Mouse (Mus musculus) embryonic facial prominence, embryonic 14.5 days (tissue): ENCODE measurements around the gene Slc38a9. TPM values are rescaled to one million over a fixed set of nuclear protein-coding genes. Genes with fewer than 3 reads are reported as not detected.
A peak's percentile ranks its signal among the peaks of the same experiment; 100 is the strongest.
"Not testable (repeated sequence)": the region's sequence is repeated elsewhere in the genome, so short reads cannot be mapped to it uniquely, and the experiment has no call there.

Source experiments
- ATAC-seq: fragments of 200-750 bp; cut with Nextera tagmentation; 2 replicates; pipeline ENCODE4 v1.8.0; 2017; ENCODE audit warnings: low read depth, moderate number of reproducible peaks, moderate TSS enrichment
- DNase-seq: peaks from one replicate; pipeline ENCODE4 v3.0.0-alpha.2; 2015; ENCODE audit warnings: low spot score
- H3K27ac ChIP-seq: fragments of 300-500 bp; sonication (generic); replicated peaks from 2 replicates; pipeline ENCODE4 v1.5.1; 2014; ENCODE audit warnings: low read depth, mild to moderate bottlenecking, low read length, moderate library complexity
- H3K27me3 ChIP-seq: fragments of 300-500 bp; sonication (generic); replicated peaks from 2 replicates; pipeline ENCODE4 v1.6.1; 2014; ENCODE audit warnings: low read length; ENCODE audit not compliant: control insufficient read depth, insufficient read depth
- H3K36me3 ChIP-seq: fragments of 300-500 bp; sonication (generic); 2 replicates; pipeline ENCODE4 v1.6.1; 2014; ENCODE audit warnings: low read length, mixed read lengths; ENCODE audit not compliant: control insufficient read depth, insufficient read depth
- H3K4me1 ChIP-seq: fragments of 300-500 bp; sonication (generic); 2 replicates; pipeline ENCODE4 v1.6.1; 2014; ENCODE audit warnings: antibody characterized with exemption, low read length; ENCODE audit not compliant: control insufficient read depth, insufficient read depth
- H3K4me2 ChIP-seq: fragments of 300-500 bp; sonication (generic); 2 replicates; pipeline ENCODE4 v1.6.1; 2014; ENCODE audit warnings: low read depth, mild to moderate bottlenecking, low read length, moderate library complexity, mixed read lengths
- H3K4me3 ChIP-seq: fragments of 300-500 bp; sonication (generic); 2 replicates; pipeline ENCODE4 v1.5.1; 2014; ENCODE audit warnings: low read depth, mild to moderate bottlenecking, low read length
- H3K9ac ChIP-seq: fragments of 300-500 bp; sonication (generic); 2 replicates; pipeline ENCODE4 v1.6.1; 2014; ENCODE audit warnings: low read depth, mild to moderate bottlenecking, low read length, moderate library complexity, mixed read lengths
- H3K9me3 ChIP-seq: fragments of 300-500 bp; sonication (generic); 2 replicates; pipeline ENCODE4 v1.6.1; 2016; ENCODE audit warnings: low read length; ENCODE audit not compliant: control insufficient read depth
- WGBS: fragments of 180-500 bp; shearing (Covaris S2); extraction: QIAGEN DNeasy Blood & Tissue Kit; methylation state at CpG from one replicate; pipeline ENCODE4 v1.1.7; 2014; 5-methylcytosine and 5-hydroxymethylcytosine counted together
- polyA plus RNA-seq: library from polyadenylated mRNA; unstranded; fragments of >200 nt; fragmentation: Nextera tagmentation; extraction: Ambion mirVana; gene quantifications from 2 replicates; pipeline ENCODE4 v1.2.1, GENCODE M21; 2014

Gene Slc38a9
- polyA plus RNA-seq, 1 experiment from 2014 or later, result 13.8 TPM

GRCm38 (mm10) chr13:112695526-112696240, 35.1 kb downstream of the Slc38a9 start:
- Histone ChIP-seq H3K4me1 (no peaks in the 10 kb centered on the region), H3K4me2 (no peak overlapping the region), H3K27ac (no peak overlapping the region), H3K9me3 (peaks cover 6% of the 10 kb centered on the region; the same call in 1 of the 2 replicates), H3K36me3 (no peaks in the 10 kb centered on the region; the same call in 1 of the 2 replicates), H3K4me3 (no peak overlapping the region), H3K27me3 (no peaks in the 10 kb centered on the region), H3K9ac (no peak overlapping the region)
- ATAC-seq, result no peak
- WGBS, result 93% methylated on average over 8 of the region's 8 CpGs
- no peak for DNase-seq

DNA sequence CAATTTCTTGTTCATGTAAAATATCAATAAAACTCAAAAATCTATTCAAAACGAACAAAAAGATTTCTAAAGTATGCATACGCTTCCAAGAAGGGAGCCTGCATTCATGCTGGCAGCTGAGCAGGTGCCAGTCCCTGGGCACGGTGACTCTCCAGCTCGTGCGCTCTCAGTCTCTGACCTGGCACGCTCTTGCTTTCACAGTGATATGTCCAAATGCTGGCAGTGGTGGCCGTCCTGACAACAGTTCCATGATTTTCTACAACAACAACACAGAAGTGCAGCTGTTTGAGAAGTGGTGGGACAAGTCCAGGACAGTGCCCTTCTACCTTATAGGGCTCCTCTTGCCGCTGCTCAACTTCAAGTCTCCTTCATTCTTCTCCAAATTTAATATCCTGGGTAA, 40.7 kb downstream of the Slc38a9 start:
- Histone ChIP-seq H3K4me1 (no peaks in the 10 kb centered on the region), H3K4me3 (no peak overlapping the region), H3K4me2 (no peak overlapping the region), H3K36me3 (no peaks in the 10 kb centered on the region; the same call in 1 of the 2 replicates), H3K9ac (no peak overlapping the region), H3K27ac (no peak overlapping the region), H3K27me3 (no peaks in the 10 kb centered on the region), H3K9me3 (no peaks in the 10 kb centered on the region)
- 85% methylated on average over 8 of the region's 8 CpGs for WGBS
- ATAC-seq (no peak), DNase-seq (no peak)

DNA sequence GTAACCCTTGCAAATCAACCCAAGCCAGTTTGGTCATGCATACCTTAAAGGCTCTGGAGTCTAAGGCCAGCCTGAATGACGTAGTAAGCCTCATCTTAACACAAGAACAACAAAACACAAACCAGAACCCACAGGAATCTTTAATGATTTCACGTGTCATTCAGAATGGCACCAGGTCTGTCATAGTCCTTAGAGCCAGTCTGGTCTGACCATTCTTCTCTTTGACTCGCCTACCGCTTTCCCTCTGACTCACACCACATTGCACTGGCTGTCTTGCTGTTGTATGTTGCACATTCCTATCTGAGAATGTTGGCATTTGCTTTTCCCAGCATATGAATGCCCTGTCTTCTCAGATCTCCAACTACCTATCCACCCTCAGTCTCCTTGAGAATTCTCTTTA, 45.8 kb downstream of the Slc38a9 start:
- no peaks in the 10 kb centered on the region for H3K27me3 ChIP-seq
- no peak overlapping the region for H3K9ac ChIP-seq
- no peaks in the 10 kb centered on the region for H3K4me1 ChIP-seq
- no peaks in the 10 kb centered on the region for H3K9me3 ChIP-seq
- no peak overlapping the region for H3K4me2 ChIP-seq
- no peaks in the 10 kb centered on the region; the same call in 1 of the 2 replicates for H3K36me3 ChIP-seq
- WGBS, result 88% methylated on average over 4 of the region's 4 CpGs
- no peak overlapping the region for H3K4me3 ChIP-seq
- H3K27ac ChIP-seq, result no peak overlapping the region
- no peak for DNase-seq
- no peak for ATAC-seq

GRCm38 (mm10) chr13:112720078-112720736, 59.7 kb downstream of the Slc38a9 start:
- no peak for ATAC-seq
- no peak overlapping the region for H3K4me2 ChIP-seq
- 86% methylated on average over 15 of the region's 15 CpGs for WGBS

GRCm38 (mm10) chr13:112721946-112722729, 61.6 kb downstream of the Slc38a9 start:
- DNase-seq (peak; percentile 92), ATAC-seq (peak; percentile 92)
- Histone ChIP-seq H3K9me3 (no peaks in the 10 kb centered on the region), H3K4me2 (no peak overlapping the region), H3K36me3 (0 out of 2 replicates have a peak, but pooled peaks cover 3% of the 10 kb centered on the region), H3K27me3 (no peaks in the 10 kb centered on the region), H3K4me3 (no peak overlapping the region), H3K4me1 (peaks cover 6% of the 10 kb centered on the region; the same call in 1 of the 2 replicates), H3K27ac (peak overlapping the region; percentile 77), H3K9ac (no peak overlapping the region)
- 41% methylated on average over 9 of the region's 9 CpGs for WGBS

More at GRCm38 (mm10) chr13:112720078-112720736, 59.7 kb downstream of the Slc38a9 start:
- Histone ChIP-seq H3K4me1 (peaks cover 6% of the 10 kb centered on the region; the same call in 1 of the 2 replicates), H3K27ac (no peak overlapping the region), H3K9me3 (no peaks in the 10 kb centered on the region), H3K36me3 (0 out of 2 replicates have a peak, but pooled peaks cover 3% of the 10 kb centered on the region), H3K9ac (no peak overlapping the region), H3K4me3 (no peak overlapping the region), H3K27me3 (no peaks in the 10 kb centered on the region)
- no peak for DNase-seq

- not testable (repeated sequence) for H3K9ac ChIP-seq, H3K4me3 ChIP-seq, H3K9me3 ChIP-seq, H3K36me3 ChIP-seq, H3K4me2 ChIP-seq, H3K27ac ChIP-seq, H3K4me1 ChIP-seq, H3K27me3 ChIP-seq, ATAC-seq, DNase-seq
These were observed 63.7 kb downstream of the Slc38a9 start for GRCm38 (mm10) chr13:112724260-112724659.

DNA sequence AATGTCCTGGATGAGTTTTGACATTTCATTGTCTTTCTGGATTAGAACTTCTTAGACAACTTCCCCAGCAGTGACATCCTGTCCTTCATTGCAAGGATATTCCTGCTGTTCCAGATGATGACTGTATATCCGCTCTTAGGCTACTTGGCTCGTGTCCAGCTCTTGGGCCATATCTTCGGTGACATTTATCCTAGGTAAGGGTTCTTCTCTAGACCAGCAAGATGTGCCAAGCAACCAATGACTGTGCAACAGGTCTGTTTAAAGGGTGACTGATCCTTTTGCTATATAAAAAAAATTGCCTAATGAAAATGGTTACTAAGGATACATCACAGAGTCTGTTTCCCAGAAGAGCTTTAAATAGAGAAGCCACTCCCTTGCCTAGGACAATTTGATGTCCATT, 65.5 kb downstream of the Slc38a9 start:
- Histone ChIP-seq H3K27ac (no peak overlapping the region), H3K4me1 (peaks cover 6% of the 10 kb centered on the region; the same call in 1 of the 2 replicates), H3K27me3 (no peaks in the 10 kb centered on the region), H3K4me2 (no peak overlapping the region), H3K9ac (no peak overlapping the region), H3K36me3 (no peaks in the 10 kb centered on the region), H3K9me3 (no peaks in the 10 kb centered on the region), H3K4me3 (no peak overlapping the region)
- DNase-seq (no peak), ATAC-seq (no peak)
- 73% methylated on average over 3 of the region's 3 CpGs for WGBS

DNA sequence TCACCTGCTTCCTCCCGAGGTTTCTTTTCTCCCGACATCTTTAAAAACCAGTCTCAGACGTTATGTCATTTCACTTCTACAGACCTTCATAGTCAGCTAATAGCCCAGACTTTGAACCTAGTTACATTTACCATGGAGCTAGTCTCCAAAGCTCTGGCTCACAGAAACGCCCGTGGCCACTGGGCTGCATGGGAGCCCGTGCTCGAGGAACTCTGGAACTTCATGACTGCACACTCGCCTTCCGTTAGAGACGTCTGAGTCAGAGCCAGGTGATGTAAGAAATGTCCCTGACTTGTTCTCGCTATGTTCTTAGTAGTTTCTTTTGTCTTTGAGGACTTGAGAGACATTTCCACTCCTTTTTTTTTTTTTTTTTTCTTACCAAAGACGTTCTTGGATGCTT, 72.8 kb downstream of the Slc38a9 start:
- H3K4me2 ChIP-seq, result no peak overlapping the region
- no peak overlapping the region for H3K4me3 ChIP-seq
- H3K9ac ChIP-seq, result no peak overlapping the region
- no peaks in the 10 kb centered on the region for H3K9me3 ChIP-seq
- peaks cover 4% of the 10 kb centered on the region; the same call in 1 of the 2 replicates for H3K36me3 ChIP-seq
- DNase-seq (no peak), ATAC-seq (no peak)
- no peaks in the 10 kb centered on the region for H3K27me3 ChIP-seq
- peaks cover 6% of the 10 kb centered on the region; the same call in 1 of the 2 replicates for H3K4me1 ChIP-seq
- WGBS, result 83% methylated on average over 12 of the region's 12 CpGs
- H3K27ac ChIP-seq, result no peak overlapping the region
